Mouse (Mus musculus) heart, adult 11 months (tissue): ENCODE measurements around the gene Tmem39a.

ENCODE experiments used
- DNase-seq: peaks from one replicate; pipeline ENCODE4 v3.0.0; 2022

Tmem39a gene

DNA sequence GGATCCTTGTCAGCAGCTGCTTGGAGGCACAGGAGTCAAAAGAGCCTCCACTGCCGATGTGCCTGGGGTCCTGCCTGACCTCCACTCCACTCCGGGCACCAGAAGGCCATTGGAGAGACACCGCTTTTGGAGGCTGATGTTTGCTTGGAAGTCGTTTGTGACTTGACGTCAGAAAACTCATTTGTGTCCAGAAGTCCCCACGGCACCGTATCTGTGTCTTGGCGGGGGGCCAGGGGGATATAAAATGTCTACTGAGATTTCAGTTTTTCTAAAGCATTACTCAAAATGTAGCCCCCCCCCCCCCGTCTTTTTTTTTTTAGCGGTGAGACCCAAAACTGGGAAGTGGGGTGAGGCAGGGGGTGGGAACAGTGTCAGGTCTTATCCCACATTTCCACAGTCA is 78.6 kb downstream of the Tmem39a start:
- DNase-seq: no peak
